Mouse (Mus musculus): ENCODE results near the gene Gse1.

- no peak for TF ChIP-seq RCOR1 (IDR thresholded peaks at IDR 0.05; ENCODE audit: low read depth, low read length)
- TF ChIP-seq CTCF (IDR thresholded peaks at IDR 0.05 in 2 of 3, conservative IDR thresholded peaks at IDR 0.05 in 1 of 3; ENCODE audit: control insufficient read depth in 1 of 3, insufficient read depth in 1 of 3, low read depth in 2 of 3, low read length in 3 of 3, poor library complexity in 1 of 3, severe bottlenecking in 1 of 3), result peak in 2 of 3 experiments; percentile 17 to 32; a peak in 3 of 6 replicates
- TF ChIP-seq EP300 (IDR thresholded peaks at IDR 0.05; ENCODE audit: low read depth in 1 of 2, low read length in 2 of 2), result no peak
- TF ChIP-seq ZC3H11A (IDR thresholded peaks at IDR 0.05; ENCODE audit: low read depth, low read length), result no peak
- TF ChIP-seq POLR2A (IDR thresholded peaks at IDR 0.05; ENCODE audit: control insufficient read depth in 1 of 2, insufficient read depth in 1 of 2, low read depth in 1 of 2, low read length in 2 of 2, poor library complexity in 1 of 2), result no peak
- TF ChIP-seq HCFC1 (IDR thresholded peaks at IDR 0.05; ENCODE audit: low read depth, low read length), result no peak
- TF ChIP-seq USF1 (IDR thresholded peaks at IDR 0.05; ENCODE audit: low read depth, low read length), result no peak
Measured at GRCm38 (mm10) chr8:120244553-120244952, 16.3 kb downstream of the Gse1 start.

Measured in MEL (cell line).